Mouse (Mus musculus) gastrocnemius, postnatal 14 days (tissue): Measurements from ENCODE around the gene Bnc2. TPM values are rescaled to one million over a fixed set of nuclear protein-coding genes. Genes with fewer than 3 reads are reported as not detected.

Source experiments
- DNase-seq: peaks from one replicate; pipeline ENCODE4 v3.0.0; 2021; ENCODE audit warnings: mixed read lengths
- intact Hi-C: fragments of 180-260 bp; cut with DNase I; formaldehyde crosslinking; loops from one replicate; pipeline ENCODE4 v1.15.1; 2025; ENCODE audit warnings: low total_unique reads
- total RNA-seq, 2 experiments: library from RNA; stranded (reverse); gene quantifications; 2 replicates each; pipeline ENCODE4 v1.2.3; 2021

Bnc2 gene
- total RNA-seq, 2 experiments from 2014 or later: 4.3 to 5.3 TPM

DNA sequence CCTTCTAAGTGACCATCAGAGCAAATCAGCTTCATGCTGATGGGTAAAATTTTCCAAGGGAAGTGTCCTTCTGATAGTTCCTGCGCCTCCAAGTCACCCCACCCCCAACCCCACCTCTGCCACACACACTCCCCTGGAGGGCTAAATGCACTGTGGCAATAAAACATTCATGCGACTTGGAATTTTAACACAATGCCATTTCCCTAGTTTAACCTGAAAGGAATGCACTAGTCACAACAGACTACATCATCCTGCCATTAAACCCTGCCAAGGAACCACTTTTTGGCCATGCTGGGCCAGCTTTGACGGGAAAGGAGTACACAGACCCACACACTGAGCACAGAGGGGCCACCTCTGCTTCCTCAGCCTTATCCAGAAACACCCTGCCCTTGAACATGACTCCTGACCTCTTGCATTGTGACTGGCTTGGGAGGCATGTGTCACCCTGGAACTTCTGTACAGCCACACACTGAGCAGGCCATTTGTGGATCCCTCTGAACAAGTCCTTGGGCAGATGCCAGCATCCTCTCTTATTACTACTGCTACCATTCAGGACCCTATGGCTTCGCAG is 151.3 kb downstream of the Bnc2 start:
- intact Hi-C loops: no loop called here

DNA sequence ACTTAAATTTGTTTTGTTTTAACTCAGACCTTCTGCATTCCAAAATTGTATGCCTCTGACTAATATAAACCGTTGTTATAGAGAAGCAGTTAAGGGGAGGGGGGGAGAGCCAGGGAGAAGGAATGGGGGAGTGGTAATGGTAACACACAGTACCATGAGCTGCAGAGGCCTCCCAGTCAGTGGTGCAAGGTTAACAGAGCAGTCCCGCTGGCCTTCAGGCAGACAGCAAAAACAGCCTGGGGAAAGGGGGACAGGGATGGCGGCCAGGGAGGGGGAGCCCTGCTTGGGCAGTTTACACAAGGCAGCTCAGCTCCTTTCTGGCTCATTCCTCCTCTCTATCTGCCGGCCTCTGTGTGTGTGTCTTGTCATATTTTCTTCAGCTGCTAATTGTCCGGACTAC is 151.9 kb downstream of the Bnc2 start:
- intact Hi-C loops: no loop called here
- DNase-seq: peak; percentile 17

More for the DNA sequence above, 151.3 kb downstream of the Bnc2 start:
- DNase-seq: peak; percentile 22

DNA sequence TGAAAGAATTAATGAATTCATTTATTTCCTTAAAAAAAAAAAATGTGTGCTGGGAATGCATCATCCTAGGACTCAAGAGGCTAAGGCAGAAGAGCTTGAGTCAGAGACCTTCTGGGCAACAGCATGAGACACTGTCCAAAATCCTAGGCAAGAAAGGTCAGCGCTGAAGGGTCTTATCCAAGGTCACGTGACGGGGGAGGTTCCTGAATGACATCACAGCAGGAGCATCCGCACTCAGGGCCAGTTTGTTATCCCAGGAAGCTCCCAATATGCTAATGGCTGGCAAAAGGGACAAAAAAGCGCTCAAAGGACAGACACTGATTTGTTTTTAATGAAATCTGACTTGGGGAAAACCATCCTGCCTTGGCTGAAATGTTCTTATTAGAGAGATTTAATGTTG is 153.5 kb downstream of the Bnc2 start:
- DNase-seq: no peak
- intact Hi-C loops: no loop called here

DNA sequence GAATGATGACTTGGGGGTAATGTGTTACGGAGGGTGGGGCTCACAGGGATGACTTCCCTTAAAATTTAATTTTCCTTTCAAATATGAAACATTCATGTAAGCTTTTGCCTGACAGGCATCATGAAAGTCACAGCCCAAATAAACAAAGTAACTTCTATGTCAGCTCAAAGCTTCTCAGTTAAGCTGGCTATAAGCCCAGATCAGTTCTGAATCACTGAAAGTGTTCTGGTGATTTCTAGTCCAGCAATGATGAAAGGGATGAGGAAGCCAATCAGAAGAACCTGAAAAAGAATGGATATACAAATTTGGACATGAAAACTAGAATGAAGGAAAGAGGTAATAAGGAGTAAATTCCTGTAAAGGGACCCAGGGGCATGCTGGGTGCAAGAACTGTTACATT is 164.6 kb downstream of the Bnc2 start:
- intact Hi-C loops: no loop called here
- DNase-seq: no peak

DNA sequence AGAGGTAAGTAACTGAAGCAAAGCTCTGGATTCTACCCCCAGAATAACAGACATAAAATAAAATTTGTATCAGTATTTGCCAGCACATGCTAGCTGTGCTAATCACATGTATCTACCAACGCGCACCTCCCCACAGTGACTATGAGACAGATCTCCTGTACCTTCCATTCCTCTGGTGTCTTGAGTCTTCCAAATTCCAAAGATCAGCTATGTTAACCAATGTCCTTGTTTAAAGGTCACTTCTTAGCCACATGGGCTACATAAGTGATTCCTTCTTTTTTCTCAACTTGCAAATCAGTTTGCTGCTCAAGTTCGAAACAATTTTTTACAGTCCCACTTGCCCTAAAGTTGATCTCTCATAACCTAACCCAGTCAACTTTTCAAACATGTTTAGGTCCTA is 167.5 kb downstream of the Bnc2 start:
- DNase-seq: no peak
- intact Hi-C loops: no loop called here

DNA sequence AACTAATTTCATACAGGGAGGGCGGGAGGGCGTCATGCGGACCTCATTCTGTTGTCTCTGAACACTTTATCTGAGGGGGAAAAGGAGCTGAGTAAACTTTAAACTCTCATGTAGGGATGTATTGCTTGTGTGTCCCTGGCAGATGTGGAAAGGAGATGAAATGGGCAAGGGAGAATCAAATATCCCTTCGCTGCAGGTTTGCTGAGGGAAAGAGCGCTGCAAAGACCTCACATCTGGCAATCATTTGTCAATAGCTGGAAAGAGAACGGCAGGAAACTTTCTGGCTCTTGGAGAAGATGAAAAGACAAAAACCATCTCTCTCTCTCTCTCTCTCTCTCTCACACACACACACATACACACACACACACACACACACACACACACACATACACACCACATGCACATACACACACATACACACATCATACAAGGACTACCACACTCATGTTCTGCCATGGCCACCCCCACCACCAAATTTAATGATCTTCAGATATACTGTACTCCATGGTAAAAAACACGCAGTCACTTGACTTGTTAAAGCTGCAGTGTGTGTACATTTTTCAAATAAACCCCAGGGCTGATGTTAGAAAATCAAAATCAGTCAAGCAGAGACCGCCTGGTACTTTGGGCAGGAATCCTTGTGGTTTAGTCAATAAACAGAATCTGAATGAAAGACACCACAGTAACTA is 172.3 kb downstream of the Bnc2 start:
- DNase-seq: no peak
- intact Hi-C loops: no loop called here

DNA sequence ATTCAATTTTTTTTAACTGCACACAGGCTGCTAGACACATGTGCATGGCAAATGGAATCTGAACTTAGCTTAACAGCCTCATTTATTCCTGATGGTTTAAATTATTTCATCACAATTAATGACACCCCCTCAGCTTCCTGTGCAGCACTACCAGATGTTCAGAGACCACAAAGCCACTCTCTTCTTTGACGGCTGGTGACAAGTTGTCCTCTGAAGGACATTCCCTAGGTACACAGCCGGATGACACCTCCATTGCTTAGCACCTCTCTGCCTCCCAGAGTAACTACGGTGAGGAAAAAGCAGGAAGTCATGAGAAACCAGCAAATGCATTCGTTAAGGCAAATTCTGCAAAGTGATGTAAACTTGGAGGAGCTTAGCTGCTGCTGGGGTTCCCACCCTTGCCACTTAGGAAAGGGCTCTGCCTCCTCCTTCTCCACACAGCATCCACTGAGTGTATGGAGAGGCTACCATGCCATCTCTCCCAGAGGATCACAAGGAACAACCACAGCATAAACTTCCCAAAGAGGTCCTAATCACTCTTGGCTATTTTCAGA is 174.2 kb downstream of the Bnc2 start:
- DNase-seq: no peak

DNA sequence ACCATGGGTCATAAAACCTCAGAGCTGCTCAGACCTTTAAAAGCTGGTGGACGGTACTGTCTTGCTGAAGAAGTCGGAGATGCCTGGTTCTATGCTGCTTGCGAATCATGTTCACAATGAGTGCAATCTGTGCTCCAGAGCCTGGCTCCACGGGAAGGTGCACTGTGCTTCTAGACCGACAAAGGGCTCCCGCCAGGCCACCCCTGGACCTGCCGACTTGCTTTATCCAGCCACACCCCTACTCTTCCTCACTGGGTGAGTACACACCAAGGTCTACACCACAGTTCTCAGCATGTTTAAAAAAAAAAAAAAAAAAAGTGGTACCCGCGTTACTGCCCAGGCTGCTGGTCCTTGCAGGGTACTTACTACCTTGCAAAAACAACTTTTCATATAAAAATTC is 174.8 kb downstream of the Bnc2 start:
- intact Hi-C loops: no loop called here
- DNase-seq: no peak

More for the DNA sequence above, 174.2 kb downstream of the Bnc2 start:
- intact Hi-C loops: no loop called here

DNA sequence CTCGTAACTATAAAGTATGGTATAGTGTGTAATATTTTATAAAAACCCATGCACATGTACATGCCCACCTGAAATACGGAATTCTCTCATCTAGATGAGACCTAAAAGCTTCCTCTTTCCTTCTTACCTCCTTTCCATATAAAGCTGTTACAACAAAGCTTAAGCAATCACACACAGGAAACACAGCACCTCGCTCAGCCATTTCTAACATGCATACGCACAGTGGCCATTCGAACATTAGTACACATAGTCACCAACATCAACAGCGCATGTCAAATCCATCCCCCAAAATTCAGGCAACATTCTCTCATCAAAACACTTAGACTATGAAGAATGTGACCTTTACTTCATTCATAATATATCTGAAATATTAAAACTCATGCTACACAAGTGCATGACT is 176.6 kb downstream of the Bnc2 start:
- intact Hi-C loops: no loop called here
- no peak for DNase-seq

DNA sequence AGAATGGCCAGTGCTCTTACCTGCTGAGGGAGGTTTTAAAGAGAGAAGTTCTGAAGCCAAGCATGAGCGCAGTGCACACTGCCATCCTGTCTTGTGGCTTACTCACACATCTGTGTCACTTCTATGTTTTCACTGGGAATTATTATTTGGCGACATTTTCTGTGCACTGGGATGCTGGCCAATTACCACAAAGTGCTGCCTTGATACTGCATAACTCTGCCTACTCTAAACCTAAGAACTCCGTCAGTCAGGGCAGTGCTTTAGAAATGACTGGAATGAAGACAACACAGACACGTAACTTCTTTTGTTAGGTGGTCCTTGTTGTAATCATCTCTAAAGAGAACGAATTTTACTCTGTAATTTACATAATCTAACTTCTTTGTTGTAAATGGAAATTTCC is 186.8 kb downstream of the Bnc2 start:
- DNase-seq: no peak
- intact Hi-C loops: no loop called here

DNA sequence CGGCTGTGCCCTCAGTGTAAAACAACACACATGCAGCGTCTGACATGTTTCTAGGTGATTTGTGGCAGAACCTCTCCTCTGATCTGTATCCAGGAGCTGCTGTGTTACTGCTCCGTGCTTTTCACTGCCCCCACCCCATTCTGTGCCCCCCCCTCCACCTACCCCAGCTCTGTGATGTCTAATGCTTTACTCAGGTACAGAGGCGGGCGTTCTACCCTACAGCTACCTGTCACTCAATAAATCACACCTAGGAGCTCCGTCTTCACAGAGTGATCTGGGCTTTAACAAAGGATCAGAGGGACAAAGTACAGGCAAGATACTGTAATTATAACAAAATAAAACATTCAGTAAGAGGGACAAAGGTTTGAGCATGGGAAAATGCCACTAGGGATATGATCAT is 192.4 kb downstream of the Bnc2 start:
- DNase-seq: no peak
- intact Hi-C loops: no loop called here

DNA sequence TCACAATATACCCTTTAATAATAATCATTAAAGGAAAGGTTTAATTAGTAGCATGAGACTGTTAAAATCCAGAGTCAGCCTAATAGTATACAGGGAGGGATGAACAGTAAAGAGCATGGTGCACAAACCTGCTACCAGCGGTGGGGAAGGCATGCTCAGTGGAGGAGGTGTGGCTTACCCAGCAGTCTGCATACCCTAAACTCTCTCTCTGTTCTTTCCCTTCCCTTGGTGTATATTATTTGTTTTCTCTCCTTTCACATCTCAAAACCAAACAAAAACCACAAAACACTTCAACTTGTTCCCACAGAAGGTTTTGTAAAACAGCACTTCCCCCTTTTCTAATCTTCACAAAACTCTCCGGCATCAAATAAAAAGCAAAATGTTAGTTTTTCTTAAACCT is 202.4 kb downstream of the Bnc2 start:
- intact Hi-C loops: no loop called here
- no peak for DNase-seq

DNA sequence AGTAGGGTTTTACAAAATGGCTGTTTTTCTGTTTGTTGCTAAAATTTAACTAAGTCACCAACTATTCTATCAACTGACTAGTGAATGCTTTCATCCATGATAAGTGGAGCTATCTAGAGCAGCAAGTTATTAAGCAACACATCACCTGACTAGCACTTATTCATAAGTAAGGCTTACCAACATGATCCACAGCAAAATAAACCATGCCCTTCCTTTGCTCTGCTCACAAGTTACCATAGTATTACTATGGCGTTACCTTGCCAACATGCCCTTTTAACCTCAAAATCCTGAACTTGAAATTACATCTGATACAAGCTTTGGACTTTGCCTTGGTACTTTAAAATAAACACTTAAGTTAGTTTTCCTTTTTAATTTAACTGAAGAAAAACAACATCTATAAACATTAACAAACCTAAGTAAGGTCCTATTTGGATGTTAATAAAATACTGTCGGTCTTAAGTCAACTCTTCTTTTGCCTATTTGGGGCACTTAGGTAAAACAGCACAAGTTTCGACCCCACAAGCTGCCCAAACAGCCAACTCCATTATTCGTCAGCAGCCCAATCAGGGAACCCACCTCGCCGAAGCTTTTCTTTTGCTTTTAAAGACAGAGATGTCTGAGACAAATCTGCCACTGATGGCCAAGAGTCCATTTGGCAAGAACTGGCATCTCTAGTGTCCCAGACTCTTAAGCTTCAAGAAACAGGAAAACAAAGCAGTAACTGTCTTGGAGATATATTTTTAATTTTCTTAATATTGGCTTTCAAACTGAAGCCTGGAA is 204.8 kb downstream of the Bnc2 start:
- intact Hi-C loops: no loop called here
- DNase-seq: no peak

DNA sequence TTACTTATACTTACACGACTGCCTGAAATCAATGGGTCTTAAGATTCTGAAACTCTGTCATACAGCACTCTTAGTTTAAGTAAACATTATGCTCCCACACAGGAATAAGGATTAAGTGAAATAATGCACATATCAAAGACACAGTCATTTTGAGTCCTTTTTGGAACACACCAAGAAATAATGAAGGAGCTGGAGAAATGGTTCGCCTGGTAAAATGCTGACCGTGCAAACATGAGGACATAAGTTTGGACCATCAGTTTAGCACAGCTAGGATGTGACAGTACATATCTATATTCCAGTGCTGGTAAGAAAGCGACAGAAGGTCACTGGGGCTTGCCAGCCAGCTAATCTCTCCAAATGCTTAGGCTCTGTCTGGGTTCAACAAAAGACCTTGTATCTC is 205.7 kb downstream of the Bnc2 start:
- intact Hi-C loops: no loop called here
- DNase-seq: no peak

DNA sequence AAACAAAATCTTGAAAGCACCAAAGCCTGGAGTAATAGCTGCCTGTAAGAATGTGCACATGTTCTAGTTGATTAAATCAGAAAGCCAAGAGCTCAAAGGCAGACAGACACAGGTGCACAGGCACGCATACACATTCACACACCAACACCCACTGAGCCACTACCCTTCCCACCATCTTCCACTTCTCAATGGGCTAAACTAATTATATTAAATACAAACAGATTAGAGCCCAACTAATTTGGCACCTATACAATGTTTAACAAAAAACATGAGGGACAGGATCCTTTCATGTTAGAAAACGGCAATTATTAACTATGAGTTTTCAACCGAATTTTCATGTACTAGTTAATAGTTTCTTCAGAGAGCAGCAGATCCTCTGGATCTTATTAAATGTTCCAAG is 207.4 kb downstream of the Bnc2 start:
- no peak for DNase-seq
- intact Hi-C loops: no loop called here

DNA sequence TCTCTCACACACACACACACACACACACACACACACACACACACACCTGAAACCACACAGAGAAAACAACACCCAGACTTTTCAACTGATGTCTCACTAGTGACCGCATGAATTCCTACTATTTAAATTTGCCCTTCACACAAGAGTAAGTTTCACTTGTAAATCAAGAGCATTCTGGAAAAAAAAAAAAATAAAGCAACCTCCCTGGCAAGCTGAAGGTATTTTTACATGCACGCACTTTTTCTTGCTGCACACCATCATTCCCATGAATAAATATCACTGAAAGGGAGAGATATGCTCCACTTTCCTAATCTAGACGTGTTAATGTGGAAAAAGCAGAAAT is 216.9 kb downstream of the Bnc2 start:
- intact Hi-C loops: no loop called here
- no peak for DNase-seq

DNA sequence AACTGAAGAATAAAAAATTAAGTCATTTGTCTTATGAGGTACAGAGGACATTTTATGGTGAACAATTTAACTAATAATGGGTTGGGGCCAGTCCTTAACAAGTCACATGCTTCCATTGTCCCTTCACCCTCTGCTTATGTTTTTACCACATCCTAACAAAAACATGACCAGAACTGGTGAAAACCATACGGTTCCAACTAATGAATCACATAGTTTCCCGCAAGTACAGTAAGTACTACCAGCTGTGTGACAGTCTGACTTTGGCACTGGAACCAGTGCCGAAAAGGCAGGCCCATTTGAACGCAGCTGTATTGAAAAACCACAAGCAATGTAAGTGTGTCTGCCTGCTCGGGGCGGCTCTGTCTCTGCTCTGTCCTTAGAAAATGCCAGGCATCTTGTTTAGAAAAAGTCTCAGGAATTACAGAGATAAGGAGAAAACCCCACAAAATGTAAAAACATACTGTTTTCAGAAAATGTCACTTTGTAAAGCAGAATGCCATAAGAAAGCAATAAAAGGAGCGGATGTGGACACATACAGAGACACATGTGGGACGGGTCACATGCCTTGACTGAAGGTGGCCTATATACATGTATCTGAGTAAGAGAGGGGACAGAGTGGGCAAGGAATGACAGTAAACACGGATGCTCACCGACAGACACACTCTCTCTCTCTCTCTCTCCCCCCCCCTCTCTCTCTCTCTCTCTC is 217.4 kb downstream of the Bnc2 start:
- intact Hi-C loops: no loop called here
- DNase-seq: no peak

DNA sequence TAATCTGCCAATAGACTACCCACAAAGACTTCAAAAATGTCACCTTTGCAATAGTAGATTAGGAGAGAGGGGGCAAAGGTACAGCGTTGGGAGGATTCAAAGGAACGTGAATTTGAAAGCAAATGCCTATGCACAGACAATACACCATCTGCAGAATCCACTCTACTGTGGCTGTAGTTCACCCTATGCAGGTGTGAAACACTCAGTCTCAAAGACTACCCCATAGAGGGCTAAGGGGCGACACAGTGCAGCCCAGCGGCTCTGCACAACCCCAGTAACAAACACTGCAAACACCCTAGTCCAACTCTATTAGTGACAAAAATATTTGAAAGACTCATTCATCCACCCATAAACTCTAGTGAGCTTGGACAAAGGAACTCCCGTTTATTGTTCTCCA is 218.2 kb downstream of the Bnc2 start:
- intact Hi-C loops: no loop called here
- no peak for DNase-seq

DNA sequence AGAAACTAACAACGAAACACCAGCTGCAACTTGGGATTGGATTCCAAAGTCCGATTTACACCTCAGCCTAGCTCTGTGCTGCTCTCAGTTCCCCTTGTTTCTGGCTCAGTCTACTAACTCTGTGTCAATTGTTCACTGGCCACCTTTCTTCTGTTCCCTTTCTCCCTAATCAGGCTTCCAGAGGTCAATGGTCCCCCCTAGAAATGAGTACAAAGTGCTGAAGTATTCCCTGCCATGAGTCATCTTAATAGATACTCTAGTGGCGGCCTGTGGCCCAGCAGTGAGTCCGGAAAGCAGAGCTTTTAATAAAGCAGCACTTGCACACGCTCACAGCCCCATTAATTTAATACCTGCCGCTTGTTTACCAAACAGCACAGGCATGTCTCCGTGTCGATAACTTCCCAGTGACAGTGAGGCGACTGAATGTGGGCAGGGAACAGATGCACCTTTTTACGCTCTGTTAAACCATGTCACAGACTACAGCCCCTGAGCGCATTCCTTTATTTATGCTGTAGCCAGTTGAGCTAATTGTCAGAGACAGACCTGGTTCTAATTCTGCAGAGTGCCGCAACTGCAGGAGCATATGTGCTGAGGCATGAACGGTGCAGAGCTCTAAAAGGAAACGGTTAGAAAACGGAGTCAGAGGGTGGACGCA is 218.8 kb downstream of the Bnc2 start:
- DNase-seq: no peak
- intact Hi-C loops: no loop called here

DNA sequence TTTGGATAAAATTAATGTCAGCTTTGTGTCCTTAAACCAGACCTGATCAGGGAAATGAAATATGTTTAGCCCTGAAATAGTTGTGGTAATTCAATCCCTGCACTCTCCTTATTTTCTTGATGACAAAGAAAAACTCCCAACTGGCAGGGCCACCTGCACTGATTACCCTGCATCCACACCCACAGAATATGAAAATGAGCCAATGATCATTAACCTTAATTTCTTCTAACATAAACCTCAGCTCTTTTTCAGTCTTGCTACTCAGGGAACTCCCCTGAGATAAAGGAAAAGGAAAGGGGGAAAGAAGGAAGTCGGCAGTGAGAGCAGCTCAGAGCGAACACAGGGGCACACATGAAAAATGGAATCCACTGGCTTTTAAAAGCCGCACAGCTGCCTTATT is 220.6 kb downstream of the Bnc2 start:
- DNase-seq: no peak
- intact Hi-C loops: no loop called here
